Mouse (Mus musculus) testis, adult 2 months (tissue): ENCODE results near the gene Itga5.

ENCODE experiments used
- CTCF ChIP-seq: fragments of 200-500 bp; IDR thresholded peaks from 2 replicates; pipeline ENCODE4 v1.5.1; 2012; ENCODE audit warnings: low read depth, mild to moderate bottlenecking, inconsistent platforms, low read length, moderate library complexity; ENCODE audit not compliant: control insufficient read depth, insufficient read depth, insufficient replicate concordance
- POLR2A ChIP-seq: fragments of 200-500 bp; IDR thresholded peaks from 2 replicates; pipeline ENCODE4 v1.6.1; 2012; ENCODE audit warnings: low read depth, mild to moderate bottlenecking, inconsistent platforms, low read length, moderate library complexity; ENCODE audit not compliant: control insufficient read depth

GRCm38 (mm10) chr15:103321076-103321475 is 45.5 kb downstream of the Itga5 start:
- TF ChIP-seq CTCF = peak; percentile 25; the same call in 1 of the 2 replicates
- TF ChIP-seq POLR2A = no peak
